Mouse (Mus musculus) testis, adult 2 months (tissue): ENCODE measurements around the gene Mettl1.

Experiments
- CTCF ChIP-seq: fragments of 200-500 bp; IDR thresholded peaks from 2 replicates; pipeline ENCODE4 v1.5.1; 2012; ENCODE audit warnings: low read depth, mild to moderate bottlenecking, inconsistent platforms, low read length, moderate library complexity; ENCODE audit not compliant: control insufficient read depth, insufficient read depth, insufficient replicate concordance
- POLR2A ChIP-seq: fragments of 200-500 bp; IDR thresholded peaks from 2 replicates; pipeline ENCODE4 v1.6.1; 2012; ENCODE audit warnings: low read depth, mild to moderate bottlenecking, inconsistent platforms, low read length, moderate library complexity; ENCODE audit not compliant: control insufficient read depth

GRCm38 (mm10) chr10:127040569-127041214 is 522 bp upstream of the Mettl1 start:
- TF ChIP-seq CTCF (no peak), POLR2A (no peak)
